Mouse (Mus musculus) adipose tissue, adult 10 weeks (tissue): Measurements from ENCODE around the gene Slc43a2. TPM values are rescaled to one million over a fixed set of nuclear protein-coding genes. Genes with fewer than 3 reads are reported as not detected.

Experiments used
- polyA plus RNA-seq: library from polyadenylated mRNA; stranded (reverse); fragments of 350-450 nt; fragmentation: Illumina TruSeq; extraction: RNeasy Lipid Tissue Mini Kit (QIAGEN cat#74804); gene quantifications from one replicate; pipeline ENCODE4 v1.2.3, GENCODE M21; 2014; ENCODE audit warnings: low read depth, low replicate concordance

The Slc43a2 gene
- 12.4 TPM for polyA plus RNA-seq

GRCm38 (mm10) chr11:75531469-75532242 is at the start of gene Slc43a2:
Slc43a2 (plus strand) TSS chr11:75531694.

GRCm38 (mm10) chr11:75486601-75487285 is 44.8 kb upstream of the Slc43a2 start, which contains the start of gene Prpf8:
Prpf8 (plus strand) TSS chr11:75486816.

GRCm38 (mm10) chr11:75509741-75510626 is 21.5 kb upstream of the Slc43a2 start, which contains the start of gene Rilp:
Rilp (plus strand) TSS chr11:75510094.

GRCm38 (mm10) chr11:75513336-75513735 is 18.2 kb upstream of the Slc43a2 start, which contains the start of gene Scarf1:
Scarf1 (plus strand) TSS chr11:75513540.

GRCm38 (mm10) chr11:75587493-75588284 is 56.2 kb downstream of the Slc43a2 start, which contains the start of gene Pitpna:
Pitpna (plus strand) TSS chr11:75588097.

Other genes with a start within 250 kb of the Slc43a2 start
- 36.4 TPM for gene Rpa1, start 183.4 kb upstream of the Slc43a2 start, polyA plus RNA-seq
- 4.8 TPM for gene Smyd4, start 183.3 kb upstream of the Slc43a2 start, polyA plus RNA-seq
- 171 TPM for gene Serpinf1, start 109.0 kb upstream of the Slc43a2 start, polyA plus RNA-seq
- gene Serpinf2, start 92.1 kb upstream of the Slc43a2 start, polyA plus RNA-seq: 74.4 TPM
- gene Wdr81, start 77.0 kb upstream of the Slc43a2 start, polyA plus RNA-seq: 17.3 TPM
- gene Tlcd2, start 70.0 kb upstream of the Slc43a2 start, polyA plus RNA-seq: 12.7 TPM
- gene Prpf8, start 44.9 kb upstream of the Slc43a2 start, polyA plus RNA-seq: 65.6 TPM
- gene Rilp, start 21.6 kb upstream of the Slc43a2 start, polyA plus RNA-seq: 5.7 TPM
- gene Scarf1, start 18.2 kb upstream of the Slc43a2 start, polyA plus RNA-seq: 6.0 TPM
- gene Pitpna, start 56.4 kb downstream of the Slc43a2 start, polyA plus RNA-seq: 68.8 TPM
- gene Inpp5k, start 99.3 kb downstream of the Slc43a2 start, polyA plus RNA-seq: 46.0 TPM
- 88.9 TPM for gene Myo1c, start 118.8 kb downstream of the Slc43a2 start, polyA plus RNA-seq
- gene Crk, start 147.6 kb downstream of the Slc43a2 start, polyA plus RNA-seq: 59.6 TPM
- 323 TPM for gene Ywhae, start 201.2 kb downstream of the Slc43a2 start, polyA plus RNA-seq